Mouse (Mus musculus) right cerebral cortex, adult 2 months (tissue): ENCODE data around the gene Mthfd1l.
"Not testable (repeated sequence)": the region's sequence is repeated elsewhere in the genome, so short reads cannot be mapped to it uniquely, and the experiment has no call there.

ENCODE experiments used
- DNase-seq, 2 experiments: peaks; one replicate each; pipeline ENCODE4 v3.0.0; 2021 to 2022; ENCODE audit warnings: low spot score in 2 of 2

The Mthfd1l gene

GRCm38 (mm10) chr10:4041691-4042090 lies 68.8 kb downstream of the Mthfd1l start:
- DNase-seq: peak; percentile 55 to 65

GRCm38 (mm10) chr10:4044421-4044820 lies 71.5 kb downstream of the Mthfd1l start:
- DNase-seq: no peak

GRCm38 (mm10) chr10:4046496-4046895 lies 73.6 kb downstream of the Mthfd1l start:
- DNase-seq: no peak

GRCm38 (mm10) chr10:4047666-4048065 lies 74.7 kb downstream of the Mthfd1l start:
- no peak for DNase-seq

- no peak for DNase-seq
Observed at GRCm38 (mm10) chr10:4050236-4050635, 77.3 kb downstream of the Mthfd1l start.

- no peak for DNase-seq
Observed at GRCm38 (mm10) chr10:4052711-4053110, 79.8 kb downstream of the Mthfd1l start.

- DNase-seq: no peak
Observed at GRCm38 (mm10) chr10:4053278-4054061, 80.6 kb downstream of the Mthfd1l start.

GRCm38 (mm10) chr10:4054589-4054988 lies 81.7 kb downstream of the Mthfd1l start:
- no peak for DNase-seq

GRCm38 (mm10) chr10:4057397-4057796 lies 84.5 kb downstream of the Mthfd1l start:
- DNase-seq: no peak

- DNase-seq: no peak
Observed at GRCm38 (mm10) chr10:4057832-4058231, 84.9 kb downstream of the Mthfd1l start.

- no peak for DNase-seq
Observed at GRCm38 (mm10) chr10:4061071-4061987, 88.4 kb downstream of the Mthfd1l start.

GRCm38 (mm10) chr10:4063537-4063936 lies 90.6 kb downstream of the Mthfd1l start:
- DNase-seq: no peak

- DNase-seq: no peak
Observed at GRCm38 (mm10) chr10:4065295-4066084, 92.6 kb downstream of the Mthfd1l start.

- DNase-seq: no peak
Observed at GRCm38 (mm10) chr10:4069258-4069826, 96.4 kb downstream of the Mthfd1l start.

GRCm38 (mm10) chr10:4070061-4070460 lies 97.1 kb downstream of the Mthfd1l start:
- no peak for DNase-seq

- DNase-seq: no peak
Observed at GRCm38 (mm10) chr10:4071069-4071844, 98.3 kb downstream of the Mthfd1l start.

- DNase-seq: no peak
Observed at GRCm38 (mm10) chr10:4071845-4072345, 99.0 kb downstream of the Mthfd1l start.

- DNase-seq: not testable (repeated sequence)
Observed at GRCm38 (mm10) chr10:4072491-4072890, 99.6 kb downstream of the Mthfd1l start.

- DNase-seq: no peak
Observed at GRCm38 (mm10) chr10:4078220-4078840, 105.4 kb downstream of the Mthfd1l start.
